Comparison of ENCODE assay signal across 14 mouse cellular contexts in genomic region chr7:67352989-67353388, GRCm38 (mm10).
"Had no signal": no experiment of that assay in that cellular context is flagged by ENCODE, and none has a peak within 500 bp of the region (broad histone marks: within the 10 kb centered on the region; RNA-seq: fewer than 3 reads in every experiment).

No protein-coding gene starts in this region.

- H3K9ac ChIP-seq: kidney, embryonic 15.5 days; limb, embryonic 13.5 days; lung, embryonic 14.5 days; midbrain, embryonic 12.5 days had no signal

- H3K27ac ChIP-seq: kidney, embryonic 15.5 days; limb, embryonic 13.5 days; midbrain, embryonic 12.5 days; stomach, postnatal 0 days had no signal

- DNase-seq: kidney, adult 2 months; kidney, postnatal 14 days; left cerebral cortex, postnatal 4 days; lung, embryonic 14.5 days; lung, postnatal 4 days; right cerebral cortex, postnatal 14 days had no signal

- H3K27me3 ChIP-seq: kidney, embryonic 15.5 days; limb, embryonic 13.5 days; megakaryocyte, embryonic 14.5 days; midbrain, embryonic 12.5 days had no signal

- ATAC-seq: intestine, embryonic 16.5 days; midbrain, embryonic 16.5 days had no signal

- H3K4me2 ChIP-seq: kidney, embryonic 15.5 days; limb, embryonic 13.5 days; liver, embryonic 11.5 days; lung, embryonic 14.5 days; midbrain, embryonic 12.5 days had no signal

- H3K9me3 ChIP-seq: megakaryocyte, embryonic 14.5 days had no signal

- H3K4me3 ChIP-seq: kidney, embryonic 15.5 days; limb, embryonic 13.5 days; midbrain, embryonic 12.5 days had no signal

- H3K4me1 ChIP-seq: kidney, embryonic 15.5 days; limb, embryonic 13.5 days; midbrain, embryonic 12.5 days had no signal
